Mouse (Mus musculus) stomach, embryonic 16.5 days (tissue): ENCODE measurements around the gene Tpt1. TPM values are rescaled to one million over a fixed set of nuclear protein-coding genes. Genes with fewer than 3 reads are reported as not detected.

Source experiments
- ATAC-seq: fragments of 200-750 bp; cut with Nextera tagmentation; 2 replicates; pipeline ENCODE4 v1.8.0; 2017; ENCODE audit warnings: moderate number of reproducible peaks, moderate TSS enrichment; ENCODE audit not compliant: insufficient read depth, low FRiP score
- H3K27ac ChIP-seq: fragments of 300-500 bp; sonication (generic); 2 replicates; pipeline ENCODE4 v1.5.1; 2014; ENCODE audit warnings: low read length
- H3K27me3 ChIP-seq: fragments of 300-500 bp; sonication (generic); 2 replicates; pipeline ENCODE4 v1.6.1; 2014; ENCODE audit warnings: low read length, control low read depth, mixed read lengths; ENCODE audit not compliant: control insufficient read depth, insufficient read depth
- H3K36me3 ChIP-seq: fragments of 300-500 bp; sonication (generic); 2 replicates; pipeline ENCODE4 v1.6.1; 2014; ENCODE audit warnings: low read length; ENCODE audit not compliant: control insufficient read depth, insufficient read depth
- H3K4me1 ChIP-seq: fragments of 300-500 bp; sonication (generic); 2 replicates; pipeline ENCODE4 v1.6.1; 2014; ENCODE audit warnings: low read length, control low read depth, mixed read lengths; ENCODE audit not compliant: control insufficient read depth, insufficient read depth
- H3K4me2 ChIP-seq: fragments of 300-500 bp; sonication (generic); 2 replicates; pipeline ENCODE4 v1.6.1; 2014; ENCODE audit warnings: low read depth, low read length, mixed read lengths
- H3K4me3 ChIP-seq: fragments of 300-500 bp; sonication (generic); replicated peaks from 2 replicates; pipeline ENCODE4 v1.5.1; 2014; ENCODE audit warnings: mild to moderate bottlenecking, low read length
- H3K9ac ChIP-seq: fragments of 300-500 bp; sonication (generic); 2 replicates; pipeline ENCODE4 v1.6.1; 2014; ENCODE audit warnings: low read length
- H3K9me3 ChIP-seq: fragments of 300-500 bp; sonication (generic); replicated peaks from 2 replicates; pipeline ENCODE4 v1.6.1; 2016; ENCODE audit warnings: low read length, control low read depth; ENCODE audit not compliant: control insufficient read depth
- WGBS: fragments of 180-500 bp; shearing (Covaris S2); extraction: QIAGEN DNeasy Blood & Tissue Kit; methylation state at CpG from one replicate; pipeline ENCODE4 v1.1.7; 2014; 5-methylcytosine and 5-hydroxymethylcytosine counted together
- polyA plus RNA-seq: library from polyadenylated mRNA; unstranded; fragments of >200 nt; fragmentation: Nextera tagmentation; extraction: Ambion mirVana; gene quantifications from 2 replicates; pipeline ENCODE4 v1.2.1, GENCODE M21; 2015

The Tpt1 gene
- polyA plus RNA-seq, 1 experiment from 2014 or later = 1,006 TPM

- Histone ChIP-seq H3K9me3 (no peaks in the 10 kb centered on the region), H3K9ac (no peak overlapping the region; the same call in 1 of the 2 replicates), H3K27me3 (no peaks in the 10 kb centered on the region), H3K4me3 (no peak overlapping the region), H3K36me3 (no peaks in the 10 kb centered on the region), H3K27ac (no peak overlapping the region), H3K4me2 (no peak overlapping the region), H3K4me1 (0 out of 2 replicates have a peak, but pooled peaks cover 4% of the 10 kb centered on the region)
- no peak for ATAC-seq
- 18% methylated on average over 8 of the region's 8 CpGs for WGBS
Measured at GRCm38 (mm10) chr14:75878980-75879379, 34.1 kb downstream of the Tpt1 start.

- WGBS = 44% methylated on average over 4 of the region's 4 CpGs
- H3K36me3 ChIP-seq = no peaks in the 10 kb centered on the region
- no peaks in the 10 kb centered on the region for H3K4me1 ChIP-seq
- H3K4me3 ChIP-seq = no peak overlapping the region
- no peak overlapping the region for H3K9ac ChIP-seq
- no peaks in the 10 kb centered on the region for H3K27me3 ChIP-seq
- no peak overlapping the region for H3K27ac ChIP-seq
- ATAC-seq = no peak
- H3K4me2 ChIP-seq = no peak overlapping the region
- no peaks in the 10 kb centered on the region for H3K9me3 ChIP-seq
Measured at GRCm38 (mm10) chr14:75881856-75882255, 37.0 kb downstream of the Tpt1 start.

GRCm38 (mm10) chr14:75883330-75883729 lies 38.4 kb downstream of the Tpt1 start:
- no peak for ATAC-seq
- WGBS = 66% methylated on average over 5 of the region's 5 CpGs
- Histone ChIP-seq H3K27ac (no peak overlapping the region), H3K36me3 (no peaks in the 10 kb centered on the region), H3K9ac (no peak overlapping the region), H3K27me3 (no peaks in the 10 kb centered on the region), H3K4me2 (no peak overlapping the region), H3K4me1 (no peaks in the 10 kb centered on the region), H3K4me3 (no peak overlapping the region), H3K9me3 (no peaks in the 10 kb centered on the region)

GRCm38 (mm10) chr14:75883873-75884272 lies 39.0 kb downstream of the Tpt1 start:
- H3K4me1 ChIP-seq = no peaks in the 10 kb centered on the region
- H3K9me3 ChIP-seq = no peaks in the 10 kb centered on the region
- H3K27me3 ChIP-seq = no peaks in the 10 kb centered on the region
- no peak overlapping the region for H3K4me3 ChIP-seq
- no peaks in the 10 kb centered on the region for H3K36me3 ChIP-seq
- no peak overlapping the region for H3K9ac ChIP-seq
- WGBS = 82% methylated on average over 5 of the region's 5 CpGs
- H3K4me2 ChIP-seq = no peak overlapping the region
- no peak for ATAC-seq
- H3K27ac ChIP-seq = no peak overlapping the region

- Histone ChIP-seq H3K9me3 (no peaks in the 10 kb centered on the region), H3K36me3 (no peaks in the 10 kb centered on the region), H3K27ac (no peak overlapping the region), H3K4me1 (no peaks in the 10 kb centered on the region), H3K9ac (no peak overlapping the region), H3K4me2 (no peak overlapping the region), H3K4me3 (no peak overlapping the region), H3K27me3 (no peaks in the 10 kb centered on the region)
- WGBS = 72% methylated on average over 9 of the region's 9 CpGs
- ATAC-seq = no peak
Measured at GRCm38 (mm10) chr14:75892118-75892517, 47.2 kb downstream of the Tpt1 start.

Other genes starting within 250 kb of the Tpt1 start
- gene Erich6b, start 202.8 kb upstream of the Tpt1 start, polyA plus RNA-seq = not detected in 2 replicates
- gene Cog3, start 90.6 kb upstream of the Tpt1 start, polyA plus RNA-seq = 21.7 and 22.1 TPM in 2 replicates
- 2.2 TPM in 2 replicates for gene Slc25a30, start 58.1 kb upstream of the Tpt1 start, polyA plus RNA-seq
- 0.29 and 0.34 TPM in 2 replicates for gene Kctd4, start 109.9 kb downstream of the Tpt1 start, polyA plus RNA-seq
- gene Gtf2f2, start 165.8 kb downstream of the Tpt1 start, polyA plus RNA-seq = 29.6 and 30.9 TPM in 2 replicates